Mouse (Mus musculus): Measurements from ENCODE around the gene Tecr. TPM values are rescaled to one million over a fixed set of nuclear protein-coding genes. Genes with fewer than 3 reads are reported as not detected.
"Not testable (repeated sequence)": the region's sequence is repeated elsewhere in the genome, so short reads cannot be mapped to it uniquely, and the experiment has no call there.

Tecr gene
- polyA plus RNA-seq, 1 experiment: 309 TPM

DNA sequence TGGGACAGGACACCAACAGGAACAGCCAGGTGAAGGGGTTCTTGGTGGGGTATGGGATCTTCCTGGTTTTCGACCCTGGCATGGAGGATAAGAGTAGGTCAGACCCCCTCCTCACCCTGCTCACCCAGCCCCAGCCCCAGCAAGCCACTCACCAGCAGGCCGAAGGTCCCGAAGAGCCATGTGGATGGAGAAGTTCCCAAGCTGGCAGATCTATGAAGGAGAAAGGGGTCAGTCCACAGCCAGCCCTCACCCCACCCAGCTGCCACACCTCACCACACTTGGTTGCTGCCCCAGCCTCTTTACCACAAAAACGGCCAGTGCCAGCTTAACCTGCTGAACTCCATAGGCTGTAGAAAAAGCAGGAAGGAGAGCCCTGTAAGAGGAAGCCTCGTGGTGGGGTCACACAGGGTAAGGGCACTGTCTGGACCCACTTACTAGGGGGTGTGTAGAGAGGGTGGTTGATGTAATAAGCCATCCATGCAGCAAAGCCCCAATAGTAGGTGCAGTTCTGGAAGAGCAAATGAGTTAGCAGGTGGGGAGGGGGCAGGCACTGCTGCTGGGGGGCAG, 35.4 kb downstream of the Tecr start:
- Histone ChIP-seq H3K36me3 (ENCODE audit: control insufficient read depth, insufficient read depth, low read length) (peaks cover 6% of the 10 kb centered on the region), H3K4me1 (ENCODE audit: control insufficient read depth, insufficient read depth, insufficient read length) (peaks cover 16% of the 10 kb centered on the region), H3K4me3 (ENCODE audit: extremely low read depth, insufficient read depth, insufficient read length) (peak overlapping the region; percentile 72), H3K27me3 (ENCODE audit: control insufficient read depth, insufficient read depth, low read length) (no peaks in the 10 kb centered on the region), H3K27ac (ENCODE audit: insufficient read depth, low read length) (peak overlapping the region; percentile 98)
- DNase-seq (ENCODE audit: low read depth in 1 of 2, low spot score in 2 of 2): no peak
- TF ChIP-seq POLR2A (IDR thresholded peaks at IDR 0.05; ENCODE audit: low read depth, low read length) (no peak), CTCF (IDR thresholded peaks at IDR 0.05; ENCODE audit: extremely low read depth, insufficient read depth, insufficient read length, insufficient replicate concordance) (no peak)
- 39% methylated on average over 5 of the region's 5 CpGs for WGBS

DNA sequence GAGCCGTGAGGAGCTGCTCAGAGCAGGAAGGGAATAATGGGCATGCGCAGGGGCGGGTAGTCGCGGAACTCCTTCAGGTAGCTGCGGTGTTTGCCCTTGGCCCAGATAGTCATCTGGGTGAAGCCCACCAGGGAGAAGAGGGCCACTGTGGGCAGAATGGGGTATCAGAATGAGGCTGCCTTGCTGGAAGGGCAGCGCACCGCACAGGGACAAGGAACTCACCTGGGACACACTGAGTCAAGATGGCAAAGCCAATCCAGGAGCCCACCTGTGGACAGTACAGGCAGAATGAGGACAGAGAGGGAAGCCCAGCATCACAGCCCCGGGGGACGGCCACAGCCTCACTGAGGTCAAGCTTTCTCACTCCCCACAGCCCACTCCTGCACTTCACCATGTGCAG, 36.0 kb downstream of the Tecr start:
- DNase-seq (ENCODE audit: low read depth in 1 of 2, low spot score in 2 of 2): no peak
- no peaks in the 10 kb centered on the region for H3K27me3 ChIP-seq (ENCODE audit: control insufficient read depth, insufficient read depth, low read length)
- H3K4me1 ChIP-seq (ENCODE audit: control insufficient read depth, insufficient read depth, insufficient read length): peaks cover 16% of the 10 kb centered on the region
- WGBS: 95% methylated on average over 10 of the region's 10 CpGs
- peaks cover 6% of the 10 kb centered on the region for H3K36me3 ChIP-seq (ENCODE audit: control insufficient read depth, insufficient read depth, low read length)
- TF ChIP-seq POLR2A (IDR thresholded peaks at IDR 0.05; ENCODE audit: low read depth, low read length) (no peak), CTCF (IDR thresholded peaks at IDR 0.05; ENCODE audit: extremely low read depth, insufficient read depth, insufficient read length, insufficient replicate concordance) (no peak)
- H3K4me3 ChIP-seq (ENCODE audit: extremely low read depth, insufficient read depth, insufficient read length): no peak overlapping the region
- no peak overlapping the region for H3K27ac ChIP-seq (ENCODE audit: insufficient read depth, low read length)

GRCm38 (mm10) chr8:83571001-83571340, 36.8 kb downstream of the Tecr start:
- H3K27ac ChIP-seq (ENCODE audit: insufficient read depth, low read length); H3K36me3 ChIP-seq (ENCODE audit: control insufficient read depth, insufficient read depth, low read length); H3K4me3 ChIP-seq (ENCODE audit: extremely low read depth, insufficient read depth, insufficient read length); H3K27me3 ChIP-seq (ENCODE audit: control insufficient read depth, insufficient read depth, low read length); DNase-seq (ENCODE audit: low read depth in 1 of 2, low spot score in 2 of 2): not testable (repeated sequence)
- H3K4me1 ChIP-seq (ENCODE audit: control insufficient read depth, insufficient read depth, insufficient read length): peaks cover 16% of the 10 kb centered on the region
- 92% methylated on average over 7 of the region's 7 CpGs for WGBS

DNA sequence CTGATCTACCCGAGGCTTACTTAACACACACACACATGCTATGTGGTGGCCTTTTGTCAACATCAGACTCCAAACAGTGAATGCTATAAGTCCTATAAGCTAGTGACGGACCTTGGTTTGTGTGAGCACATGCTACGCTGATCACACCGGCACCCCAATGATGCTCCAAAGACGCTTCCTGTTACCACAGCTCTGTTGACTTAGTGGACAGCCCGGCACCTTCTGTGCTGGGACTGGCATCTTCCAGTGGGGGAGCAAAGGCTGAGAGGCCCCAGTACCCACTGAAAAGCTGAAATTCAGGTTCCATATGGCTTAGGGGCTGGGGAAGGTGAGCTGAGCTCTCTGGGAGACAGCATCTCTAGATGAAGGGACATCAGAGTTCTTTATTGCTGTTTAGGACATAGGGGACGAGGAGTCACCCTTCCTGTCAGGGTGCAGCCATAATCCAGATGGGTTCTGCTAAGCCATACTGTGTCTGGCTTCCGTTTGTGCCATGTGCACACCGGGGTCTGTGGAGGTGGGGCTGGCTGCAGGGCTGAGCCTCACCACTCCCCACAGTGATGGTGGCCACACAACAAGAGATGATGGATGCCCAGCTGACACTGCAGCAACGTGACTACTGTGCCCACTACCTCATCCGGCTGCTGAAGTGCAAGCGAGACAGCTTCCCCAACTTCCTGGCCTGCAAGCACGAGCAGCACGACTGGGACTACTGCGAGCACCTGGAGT, 37.3 kb downstream of the Tecr start:
- 83% methylated on average over 15 of the region's 15 CpGs for WGBS
- TF ChIP-seq POLR2A (IDR thresholded peaks at IDR 0.05; ENCODE audit: low read depth, low read length) (no peak), CTCF (IDR thresholded peaks at IDR 0.05; ENCODE audit: extremely low read depth, insufficient read depth, insufficient read length, insufficient replicate concordance) (no peak)
- H3K27ac ChIP-seq (ENCODE audit: insufficient read depth, low read length): no peak overlapping the region
- peaks cover 16% of the 10 kb centered on the region for H3K4me1 ChIP-seq (ENCODE audit: control insufficient read depth, insufficient read depth, insufficient read length)
- peaks cover 6% of the 10 kb centered on the region for H3K36me3 ChIP-seq (ENCODE audit: control insufficient read depth, insufficient read depth, low read length)
- H3K4me3 ChIP-seq (ENCODE audit: extremely low read depth, insufficient read depth, insufficient read length): no peak overlapping the region
- no peaks in the 10 kb centered on the region for H3K27me3 ChIP-seq (ENCODE audit: control insufficient read depth, insufficient read depth, low read length)
- no peak for DNase-seq (ENCODE audit: low read depth in 1 of 2, low spot score in 2 of 2)

- peaks cover 16% of the 10 kb centered on the region for H3K4me1 ChIP-seq (ENCODE audit: control insufficient read depth, insufficient read depth, insufficient read length)
- peaks cover 6% of the 10 kb centered on the region for H3K36me3 ChIP-seq (ENCODE audit: control insufficient read depth, insufficient read depth, low read length)
- H3K4me3 ChIP-seq (ENCODE audit: extremely low read depth, insufficient read depth, insufficient read length): no peak overlapping the region
- TF ChIP-seq CTCF (IDR thresholded peaks at IDR 0.05; ENCODE audit: extremely low read depth, insufficient read depth, insufficient read length, insufficient replicate concordance): no peak
- no peak for TF ChIP-seq POLR2A (IDR thresholded peaks at IDR 0.05; ENCODE audit: low read depth, low read length)
- no peak overlapping the region for H3K27ac ChIP-seq (ENCODE audit: insufficient read depth, low read length)
- no peak for DNase-seq (ENCODE audit: low read depth in 1 of 2, low spot score in 2 of 2)
- 83% methylated on average over 4 of the region's 4 CpGs for WGBS
- H3K27me3 ChIP-seq (ENCODE audit: control insufficient read depth, insufficient read depth, low read length): no peaks in the 10 kb centered on the region
Measured at GRCm38 (mm10) chr8:83569165-83569564, 38.6 kb downstream of the Tecr start.

DNA sequence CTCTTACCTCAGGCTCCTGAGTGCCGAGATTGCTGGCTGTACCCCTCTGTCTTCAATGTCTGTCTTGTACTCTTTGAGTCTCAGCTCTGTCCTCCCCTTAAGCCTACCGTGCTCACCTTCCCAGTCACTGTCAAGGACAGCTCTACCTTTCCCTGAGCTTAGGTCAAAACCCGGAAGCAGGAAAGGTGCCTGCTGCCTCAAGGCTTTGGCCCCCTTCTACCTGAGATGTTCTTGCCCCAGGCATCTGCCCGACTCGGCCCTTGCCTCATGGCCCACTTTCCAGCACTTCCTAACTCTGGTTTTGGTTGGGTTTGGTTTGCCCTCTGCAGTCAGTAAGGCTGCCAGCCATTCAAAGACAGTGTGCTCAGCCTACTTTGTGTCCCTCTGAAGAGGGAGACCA, 39.0 kb downstream of the Tecr start:
- Histone ChIP-seq H3K27ac (ENCODE audit: insufficient read depth, low read length) (no peak overlapping the region), H3K36me3 (ENCODE audit: control insufficient read depth, insufficient read depth, low read length) (peaks cover 6% of the 10 kb centered on the region), H3K4me3 (ENCODE audit: extremely low read depth, insufficient read depth, insufficient read length) (no peak overlapping the region), H3K4me1 (ENCODE audit: control insufficient read depth, insufficient read depth, insufficient read length) (peaks cover 14% of the 10 kb centered on the region), H3K27me3 (ENCODE audit: control insufficient read depth, insufficient read depth, low read length) (no peaks in the 10 kb centered on the region)
- no peak for DNase-seq (ENCODE audit: low read depth in 1 of 2, low spot score in 2 of 2)
- TF ChIP-seq CTCF (IDR thresholded peaks at IDR 0.05; ENCODE audit: extremely low read depth, insufficient read depth, insufficient read length, insufficient replicate concordance) (no peak), POLR2A (IDR thresholded peaks at IDR 0.05; ENCODE audit: low read depth, low read length) (no peak)
- WGBS: 78% methylated on average over 5 of the region's 5 CpGs

DNA sequence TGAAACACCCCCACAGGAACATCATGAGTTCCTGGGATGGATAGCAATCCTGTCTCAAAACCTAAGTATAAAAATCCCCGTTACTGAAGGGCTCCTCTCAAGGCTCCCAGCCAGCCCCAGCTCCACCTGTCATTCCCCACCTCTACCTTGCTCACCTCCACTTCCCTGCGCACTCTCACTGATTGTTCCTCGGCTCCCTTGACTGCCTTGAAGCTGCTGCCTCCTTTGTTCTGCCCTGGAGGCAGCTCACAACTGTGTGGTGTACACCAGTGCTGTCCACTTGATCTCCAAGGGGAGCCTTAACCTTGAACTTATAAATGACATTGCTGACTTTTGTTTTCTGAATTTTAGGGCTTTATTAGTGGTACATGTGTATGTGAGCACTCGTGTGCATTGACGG, 39.6 kb downstream of the Tecr start:
- TF ChIP-seq POLR2A (IDR thresholded peaks at IDR 0.05; ENCODE audit: low read depth, low read length) (no peak), CTCF (IDR thresholded peaks at IDR 0.05; ENCODE audit: extremely low read depth, insufficient read depth, insufficient read length, insufficient replicate concordance) (no peak)
- Histone ChIP-seq H3K4me3 (ENCODE audit: extremely low read depth, insufficient read depth, insufficient read length) (no peak overlapping the region), H3K27me3 (ENCODE audit: control insufficient read depth, insufficient read depth, low read length) (no peaks in the 10 kb centered on the region), H3K4me1 (ENCODE audit: control insufficient read depth, insufficient read depth, insufficient read length) (peaks cover 9% of the 10 kb centered on the region; the same call in 1 of the 2 replicates), H3K36me3 (ENCODE audit: control insufficient read depth, insufficient read depth, low read length) (peaks cover 6% of the 10 kb centered on the region), H3K27ac (ENCODE audit: insufficient read depth, low read length) (no peak overlapping the region)
- no peak for DNase-seq (ENCODE audit: low read depth in 1 of 2, low spot score in 2 of 2)
- 87% methylated on average over 5 of the region's 5 CpGs for WGBS

All from spleen, adult 2 months (tissue).